Mouse (Mus musculus): ENCODE measurements around the gene Lrch1. TPM values are rescaled to one million over a fixed set of nuclear protein-coding genes. Genes with fewer than 3 reads are reported as not detected.

Lrch1 gene
- polyA plus RNA-seq, 1 experiment from 2014 or later: 12.5 TPM

DNA sequence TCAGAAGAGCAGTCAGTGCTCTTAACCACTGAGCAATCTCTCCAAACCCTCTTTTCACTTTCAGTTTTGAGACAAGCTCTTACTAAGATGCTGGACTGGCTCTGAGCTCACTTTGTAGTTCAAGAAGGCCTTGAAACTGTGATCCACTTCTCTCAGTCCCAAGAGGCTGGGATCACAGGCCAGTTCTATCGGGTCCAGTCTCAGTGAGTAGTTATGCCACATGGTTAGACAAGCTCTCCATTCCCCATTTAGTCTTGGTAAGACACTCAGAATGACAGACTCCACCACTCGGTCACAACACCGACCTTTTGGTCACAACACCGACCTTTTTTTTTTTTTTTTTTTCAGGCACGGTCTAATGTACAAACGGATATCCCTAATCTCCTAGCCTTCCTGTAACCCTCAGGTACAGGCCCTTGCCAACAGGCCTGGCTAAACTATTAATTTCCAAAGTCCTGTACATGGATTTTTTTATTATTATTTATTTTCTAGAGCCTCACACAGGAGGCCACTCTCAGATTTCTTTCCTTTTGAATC is 4.0 kb downstream of the Lrch1 start:
- Histone ChIP-seq H3K4me3 (ENCODE audit: low read length) (no peak overlapping the region), H3K36me3 (ENCODE audit: control insufficient read depth, insufficient read depth) (no peaks in the 10 kb centered on the region), H3K9ac (ENCODE audit: low read length) (no peak overlapping the region), H3K4me1 (ENCODE audit: control insufficient read depth, insufficient read depth, low read length) (peaks cover 35% of the 10 kb centered on the region), H3K27ac (ENCODE audit: low read length) (no peak overlapping the region), H3K4me2 (ENCODE audit: low read depth, low read length) (no peak overlapping the region), H3K27me3 (ENCODE audit: control insufficient read depth, insufficient read depth, low read length) (no peaks in the 10 kb centered on the region), H3K9me3 (replicated peaks; ENCODE audit: control insufficient read depth, low read length) (no peaks in the 10 kb centered on the region)
- 80% methylated on average over 6 of the region's 6 CpGs for WGBS
- ATAC-seq (replicated peaks; ENCODE audit: extremely low read depth, insufficient read depth, low FRiP score): no peak

DNA sequence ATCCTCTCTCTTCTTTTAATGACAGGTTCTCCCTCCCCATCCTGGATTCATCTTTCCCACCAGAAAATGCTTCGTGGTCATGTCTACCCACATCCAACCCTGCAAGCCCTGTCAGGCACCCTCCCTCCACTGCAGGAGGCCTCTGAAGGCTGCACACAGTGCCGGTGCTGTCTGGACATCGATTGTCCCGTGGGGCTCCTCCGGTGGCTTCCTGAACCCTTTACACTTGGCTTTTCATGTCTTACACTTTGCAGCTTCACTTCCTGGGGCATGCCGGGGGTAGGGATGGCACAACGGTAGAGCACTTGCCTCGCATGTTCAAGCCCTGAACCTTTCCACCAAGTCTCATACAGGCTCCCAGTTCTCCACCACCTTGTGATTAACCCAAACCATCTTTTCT is 4.7 kb downstream of the Lrch1 start:
- H3K27me3 ChIP-seq (ENCODE audit: control insufficient read depth, insufficient read depth, low read length): no peaks in the 10 kb centered on the region
- WGBS: 46% methylated on average over 8 of the region's 8 CpGs
- no peaks in the 10 kb centered on the region for H3K9me3 ChIP-seq (replicated peaks; ENCODE audit: control insufficient read depth, low read length)
- ATAC-seq (replicated peaks; ENCODE audit: extremely low read depth, insufficient read depth, low FRiP score): no peak
- peaks cover 30% of the 10 kb centered on the region for H3K4me1 ChIP-seq (ENCODE audit: control insufficient read depth, insufficient read depth, low read length)
- H3K36me3 ChIP-seq (ENCODE audit: control insufficient read depth, insufficient read depth): no peaks in the 10 kb centered on the region
- no peak overlapping the region for H3K4me2 ChIP-seq (ENCODE audit: low read depth, low read length)
- no peak overlapping the region for H3K9ac ChIP-seq (ENCODE audit: low read length)
- no peak overlapping the region for H3K4me3 ChIP-seq (ENCODE audit: low read length)
- no peak overlapping the region; the same call in 1 of the 2 replicates for H3K27ac ChIP-seq (ENCODE audit: low read length)

DNA sequence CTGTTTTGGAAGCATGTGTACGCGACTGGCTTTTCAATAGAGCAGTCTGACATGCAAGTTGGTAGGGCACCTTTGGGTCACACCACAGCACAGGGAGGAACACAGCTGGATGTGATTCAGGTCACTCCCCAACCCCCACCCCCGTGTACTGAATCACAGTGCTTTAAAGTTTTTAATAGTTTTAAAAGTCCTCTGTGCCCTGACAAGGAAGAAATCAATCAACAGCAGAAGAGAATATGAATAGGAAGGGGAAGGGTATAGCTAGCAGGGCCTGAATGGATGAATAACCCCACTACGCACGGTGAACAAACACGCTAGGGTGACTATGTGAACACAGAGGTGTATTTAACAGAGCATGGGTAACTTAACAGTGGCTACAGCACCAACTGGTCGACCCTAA is 6.1 kb downstream of the Lrch1 start:
- Histone ChIP-seq H3K4me1 (ENCODE audit: control insufficient read depth, insufficient read depth, low read length) (peaks cover 32% of the 10 kb centered on the region), H3K27me3 (ENCODE audit: control insufficient read depth, insufficient read depth, low read length) (no peaks in the 10 kb centered on the region), H3K9me3 (replicated peaks; ENCODE audit: control insufficient read depth, low read length) (no peaks in the 10 kb centered on the region), H3K36me3 (ENCODE audit: control insufficient read depth, insufficient read depth) (no peaks in the 10 kb centered on the region), H3K9ac (ENCODE audit: low read length) (no peak overlapping the region), H3K27ac (ENCODE audit: low read length) (no peak overlapping the region), H3K4me2 (ENCODE audit: low read depth, low read length) (no peak overlapping the region), H3K4me3 (ENCODE audit: low read length) (no peak overlapping the region)
- no peak for ATAC-seq (replicated peaks; ENCODE audit: extremely low read depth, insufficient read depth, low FRiP score)
- WGBS: 83% methylated on average over 7 of the region's 7 CpGs

DNA sequence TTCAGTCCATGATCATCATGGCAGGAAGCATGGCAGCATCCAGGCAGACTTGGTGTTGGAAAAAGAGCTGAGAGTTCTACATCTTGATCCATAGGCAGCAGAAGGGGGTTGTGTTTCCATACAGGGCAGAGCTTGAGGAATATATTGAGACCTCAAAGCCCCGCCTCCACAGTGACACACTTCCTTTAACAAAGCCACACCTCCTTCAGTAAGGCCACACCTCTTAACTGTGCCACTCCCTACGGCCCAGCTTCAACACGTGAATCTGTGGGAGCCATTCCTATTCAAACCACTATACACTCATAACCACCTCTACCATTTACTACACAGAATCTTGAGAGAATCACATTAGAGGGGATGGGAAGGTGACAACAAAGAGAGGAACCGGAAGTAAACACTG is 6.9 kb downstream of the Lrch1 start:
- H3K4me3 ChIP-seq (ENCODE audit: low read length): no peak overlapping the region
- H3K27ac ChIP-seq (ENCODE audit: low read length): no peak overlapping the region
- H3K36me3 ChIP-seq (ENCODE audit: control insufficient read depth, insufficient read depth): no peaks in the 10 kb centered on the region
- H3K9ac ChIP-seq (ENCODE audit: low read length): no peak overlapping the region
- H3K27me3 ChIP-seq (ENCODE audit: control insufficient read depth, insufficient read depth, low read length): no peaks in the 10 kb centered on the region
- no peak for ATAC-seq (replicated peaks; ENCODE audit: extremely low read depth, insufficient read depth, low FRiP score)
- H3K4me1 ChIP-seq (ENCODE audit: control insufficient read depth, insufficient read depth, low read length): peaks cover 28% of the 10 kb centered on the region
- H3K4me2 ChIP-seq (ENCODE audit: low read depth, low read length): no peak overlapping the region
- H3K9me3 ChIP-seq (replicated peaks; ENCODE audit: control insufficient read depth, low read length): no peaks in the 10 kb centered on the region
- 85% methylated on average over 4 of the region's 4 CpGs for WGBS

DNA sequence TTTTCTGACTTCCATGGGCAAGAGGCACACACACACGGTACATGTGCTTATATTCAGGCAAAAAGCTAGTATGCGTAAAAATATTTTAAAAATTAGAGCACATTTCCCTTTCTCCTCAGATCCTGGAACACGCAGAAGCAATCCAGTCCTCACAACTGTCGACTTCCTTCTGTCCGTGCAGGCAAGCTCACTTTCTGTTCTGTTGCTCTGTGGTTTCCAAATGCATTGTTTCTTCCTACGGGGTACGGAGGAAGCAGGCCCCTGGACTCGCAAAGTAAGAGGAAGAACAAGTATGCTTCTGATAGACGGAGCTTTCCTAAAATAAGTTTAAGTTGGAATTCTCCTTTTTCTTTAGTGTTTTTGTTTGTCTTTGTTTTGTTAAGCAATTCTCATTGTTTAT is 8.3 kb downstream of the Lrch1 start:
- Histone ChIP-seq H3K27me3 (ENCODE audit: control insufficient read depth, insufficient read depth, low read length) (no peaks in the 10 kb centered on the region), H3K4me1 (ENCODE audit: control insufficient read depth, insufficient read depth, low read length) (peaks cover 18% of the 10 kb centered on the region), H3K4me3 (ENCODE audit: low read length) (no peak overlapping the region), H3K27ac (ENCODE audit: low read length) (peak overlapping the region; percentile 26; the same call in 1 of the 2 replicates), H3K9me3 (replicated peaks; ENCODE audit: control insufficient read depth, low read length) (no peaks in the 10 kb centered on the region), H3K36me3 (ENCODE audit: control insufficient read depth, insufficient read depth) (no peaks in the 10 kb centered on the region), H3K9ac (ENCODE audit: low read length) (no peak overlapping the region), H3K4me2 (ENCODE audit: low read depth, low read length) (no peak overlapping the region)
- 70% methylated on average over 9 of the region's 9 CpGs for WGBS
- no peak for ATAC-seq (replicated peaks; ENCODE audit: extremely low read depth, insufficient read depth, low FRiP score)

DNA sequence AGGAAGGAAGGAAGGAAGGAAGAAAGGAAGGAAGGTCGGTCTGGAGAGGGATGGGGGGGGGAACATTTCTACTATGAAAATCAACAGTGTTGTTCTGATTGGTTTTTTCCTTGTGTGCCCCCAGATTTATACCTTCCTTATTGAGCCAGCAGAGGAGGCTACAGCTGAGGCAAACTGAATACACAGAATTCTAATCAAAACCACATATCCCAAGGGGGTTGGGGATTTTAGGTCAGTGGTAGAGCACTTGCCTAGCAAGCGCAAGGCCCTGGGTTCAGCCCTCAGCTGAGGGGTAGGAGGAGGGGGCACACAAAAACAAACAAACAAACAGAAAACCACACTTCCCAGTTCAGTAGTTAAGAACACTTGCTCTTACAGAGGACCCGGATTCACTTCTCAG is 8.8 kb downstream of the Lrch1 start:
- Histone ChIP-seq H3K4me1 (ENCODE audit: control insufficient read depth, insufficient read depth, low read length) (peaks cover 20% of the 10 kb centered on the region), H3K9me3 (replicated peaks; ENCODE audit: control insufficient read depth, low read length) (no peaks in the 10 kb centered on the region), H3K4me2 (ENCODE audit: low read depth, low read length) (no peak overlapping the region), H3K27ac (ENCODE audit: low read length) (peak overlapping the region; percentile 26; the same call in 1 of the 2 replicates), H3K4me3 (ENCODE audit: low read length) (no peak overlapping the region), H3K27me3 (ENCODE audit: control insufficient read depth, insufficient read depth, low read length) (no peaks in the 10 kb centered on the region), H3K36me3 (ENCODE audit: control insufficient read depth, insufficient read depth) (no peaks in the 10 kb centered on the region), H3K9ac (ENCODE audit: low read length) (no peak overlapping the region)
- no peak for ATAC-seq (replicated peaks; ENCODE audit: extremely low read depth, insufficient read depth, low FRiP score)
- 86% methylated on average over 3 of the region's 3 CpGs for WGBS

DNA sequence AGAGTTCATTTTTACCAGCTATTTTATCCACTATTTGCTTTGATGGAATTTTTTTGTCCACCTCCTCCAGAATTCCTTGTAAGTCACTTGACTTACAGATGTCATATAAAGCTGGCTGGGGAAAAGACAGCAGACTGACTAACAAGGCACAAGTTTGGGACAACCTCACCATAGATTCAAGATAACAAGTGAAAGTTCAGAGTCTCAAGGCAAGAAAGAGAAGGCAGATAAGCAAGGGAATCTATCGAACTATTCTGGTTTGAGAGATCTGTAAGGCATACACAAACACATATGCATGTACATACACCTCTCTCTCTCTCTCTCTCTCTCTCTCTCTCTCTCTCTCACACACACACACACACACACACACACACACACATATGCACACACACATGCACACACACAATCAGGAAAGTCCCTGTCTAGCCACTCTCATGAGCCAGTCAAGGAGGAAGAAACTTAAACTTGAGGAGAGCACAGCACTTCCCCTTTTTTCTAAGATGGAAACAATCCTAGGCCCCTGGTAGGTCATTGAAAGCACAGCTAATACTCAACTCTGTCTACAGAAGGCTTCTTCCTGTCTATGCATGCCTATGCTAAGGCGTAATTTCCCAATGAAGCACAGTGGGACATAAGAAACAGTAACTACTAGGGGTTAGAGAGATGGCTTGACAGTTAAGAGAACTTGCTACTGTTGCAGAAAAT is 11.0 kb downstream of the Lrch1 start:
- Histone ChIP-seq H3K36me3 (ENCODE audit: control insufficient read depth, insufficient read depth) (no peaks in the 10 kb centered on the region), H3K4me2 (ENCODE audit: low read depth, low read length) (no peak overlapping the region), H3K9me3 (replicated peaks; ENCODE audit: control insufficient read depth, low read length) (no peaks in the 10 kb centered on the region), H3K9ac (ENCODE audit: low read length) (no peak overlapping the region), H3K4me3 (ENCODE audit: low read length) (no peak overlapping the region), H3K4me1 (ENCODE audit: control insufficient read depth, insufficient read depth, low read length) (peaks cover 14% of the 10 kb centered on the region), H3K27me3 (ENCODE audit: control insufficient read depth, insufficient read depth, low read length) (no peaks in the 10 kb centered on the region), H3K27ac (ENCODE audit: low read length) (no peak overlapping the region)
- 65% methylated on average over 2 of the region's 2 CpGs for WGBS
- ATAC-seq (replicated peaks; ENCODE audit: extremely low read depth, insufficient read depth, low FRiP score): no peak

DNA sequence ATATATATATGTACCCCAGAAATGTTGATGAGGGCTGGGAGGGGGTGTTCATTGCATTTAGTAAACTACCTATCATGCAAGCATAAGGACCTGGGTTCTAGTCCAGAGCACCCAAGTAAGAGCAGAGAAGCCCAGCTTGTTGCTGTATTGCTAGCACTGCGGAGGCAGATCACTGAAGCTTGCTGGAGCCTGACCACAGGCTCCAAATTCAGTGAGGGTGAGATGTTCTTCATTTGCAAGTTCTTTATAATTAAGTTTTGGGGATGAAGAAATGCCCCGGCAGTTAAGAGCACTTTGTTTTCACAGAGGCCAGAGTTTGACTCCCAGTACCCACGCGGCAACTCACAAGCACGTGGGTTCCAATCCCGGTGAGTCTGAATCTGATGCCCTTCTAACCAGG is 12.6 kb downstream of the Lrch1 start:
- no peak overlapping the region for H3K9ac ChIP-seq (ENCODE audit: low read length)
- no peaks in the 10 kb centered on the region for H3K36me3 ChIP-seq (ENCODE audit: control insufficient read depth, insufficient read depth)
- H3K27me3 ChIP-seq (ENCODE audit: control insufficient read depth, insufficient read depth, low read length): no peaks in the 10 kb centered on the region
- no peak for ATAC-seq (replicated peaks; ENCODE audit: extremely low read depth, insufficient read depth, low FRiP score)
- H3K4me2 ChIP-seq (ENCODE audit: low read depth, low read length): no peak overlapping the region
- no peak overlapping the region for H3K27ac ChIP-seq (ENCODE audit: low read length)
- H3K9me3 ChIP-seq (replicated peaks; ENCODE audit: control insufficient read depth, low read length): no peaks in the 10 kb centered on the region
- H3K4me1 ChIP-seq (ENCODE audit: control insufficient read depth, insufficient read depth, low read length): peaks cover 14% of the 10 kb centered on the region
- H3K4me3 ChIP-seq (ENCODE audit: low read length): no peak overlapping the region
- 91% methylated on average over 6 of the region's 6 CpGs for WGBS

DNA sequence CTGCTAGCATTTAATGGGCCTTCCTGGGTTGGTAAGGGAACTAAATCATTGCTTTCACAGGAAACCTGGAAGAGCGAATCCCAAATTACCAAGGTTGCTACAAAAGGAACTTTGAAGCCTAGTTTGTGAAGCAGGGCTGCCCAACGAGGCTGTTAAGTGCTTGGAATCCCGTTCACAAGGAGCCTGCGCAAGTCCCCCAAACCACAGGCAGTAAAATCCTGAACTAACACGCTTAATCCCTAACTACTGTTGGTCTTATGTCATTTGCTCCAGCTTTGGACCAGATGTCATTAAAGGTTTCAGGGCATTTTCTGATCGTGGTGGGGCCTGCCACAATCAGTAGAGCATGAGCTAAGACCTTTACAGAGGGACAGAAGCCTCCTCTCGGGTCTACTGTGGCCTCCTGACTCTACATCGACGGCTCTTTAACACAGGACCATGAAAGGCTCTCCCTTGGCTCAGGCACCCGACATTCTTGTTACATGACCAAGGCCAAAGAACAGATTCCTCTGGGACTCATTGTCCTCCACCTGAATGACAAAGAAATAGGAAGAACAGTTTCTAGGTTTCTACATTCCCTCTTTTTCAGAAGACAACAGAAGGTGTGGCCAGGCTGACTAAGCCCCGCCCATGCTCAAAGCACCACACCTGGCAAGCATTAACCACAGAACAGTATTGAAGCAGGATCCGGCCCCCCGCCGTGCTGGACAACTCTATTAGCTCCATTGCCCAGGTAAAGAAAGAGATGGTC is 13.5 kb downstream of the Lrch1 start:
- H3K4me2 ChIP-seq (ENCODE audit: low read depth, low read length): no peak overlapping the region
- H3K27me3 ChIP-seq (ENCODE audit: control insufficient read depth, insufficient read depth, low read length): no peaks in the 10 kb centered on the region
- no peaks in the 10 kb centered on the region for H3K9me3 ChIP-seq (replicated peaks; ENCODE audit: control insufficient read depth, low read length)
- H3K4me3 ChIP-seq (ENCODE audit: low read length): no peak overlapping the region
- WGBS: 69% methylated on average over 14 of the region's 14 CpGs
- ATAC-seq (replicated peaks; ENCODE audit: extremely low read depth, insufficient read depth, low FRiP score): peak; percentile 59; the same call in 1 of the 2 replicates
- no peak overlapping the region for H3K9ac ChIP-seq (ENCODE audit: low read length)
- H3K4me1 ChIP-seq (ENCODE audit: control insufficient read depth, insufficient read depth, low read length): peaks cover 17% of the 10 kb centered on the region
- H3K36me3 ChIP-seq (ENCODE audit: control insufficient read depth, insufficient read depth): no peaks in the 10 kb centered on the region
- H3K27ac ChIP-seq (ENCODE audit: low read length): peak overlapping the region; percentile 74
